Mouse (Mus musculus): ENCODE results near the gene Ap3d1. TPM values are rescaled to one million over a fixed set of nuclear protein-coding genes. Genes with fewer than 3 reads are reported as not detected.
A peak's percentile ranks its signal among the peaks of the same experiment; 100 is the strongest.

Gene Ap3d1
- polyA plus RNA-seq (2014; fragmentation: Nextera tagmentation; extraction: Ambion mirVana): 112 and 114 TPM in 2 replicates

GRCm38 (mm10) chr10:80742180-80742978 lies at the start of gene Ap3d1:
TSS of gene Ap3d1 (minus strand) at chr10:80742264.
- Histone ChIP-seq H3K4me2 (replicated peaks) (peak within 1 kb of the TSS; percentile 93), H3K27ac (peak within 1 kb of the TSS; percentile 88), H3K27me3 (ENCODE audit: control insufficient read depth, insufficient read depth, low read length) (no peaks in the 10 kb centered on the region), H3K4me3 (replicated peaks; ENCODE audit: low read length) (peak within 1 kb of the TSS; percentile 96), H3K9ac (peak within 1 kb of the TSS; percentile 97), H3K9me3 (ENCODE audit: control insufficient read depth, low read length) (no peaks in the 10 kb centered on the region), H3K36me3 (replicated peaks; ENCODE audit: control insufficient read depth, insufficient read depth) (no peaks in the 10 kb centered on the region; the same call in 1 of the 2 replicates), H3K4me1 (replicated peaks; ENCODE audit: control insufficient read depth, insufficient read depth, low read length) (peaks cover 24% of the 10 kb centered on the region)
- 1% methylated on average over 24 of the region's 25 CpGs for WGBS
- DNase-seq (ENCODE audit: low spot score): peak; percentile 97
- ATAC-seq (ENCODE audit: low FRiP score): peak; percentile 99

- H3K4me1 ChIP-seq (replicated peaks; ENCODE audit: control insufficient read depth, insufficient read depth, low read length): peaks cover 2% of the 10 kb centered on the region; the same call in 1 of the 2 replicates
- no peaks in the 10 kb centered on the region for H3K27me3 ChIP-seq (ENCODE audit: control insufficient read depth, insufficient read depth, low read length)
- ATAC-seq (ENCODE audit: low FRiP score) (no peak), DNase-seq (ENCODE audit: low spot score) (no peak)
- peaks cover 99% of the 10 kb centered on the region for H3K36me3 ChIP-seq (replicated peaks; ENCODE audit: control insufficient read depth, insufficient read depth)
- WGBS: 84% methylated on average over 33 of the region's 33 CpGs
- H3K27ac ChIP-seq: no peak overlapping the region
- no peaks in the 10 kb centered on the region for H3K9me3 ChIP-seq (ENCODE audit: control insufficient read depth, low read length)
- H3K4me3 ChIP-seq (replicated peaks; ENCODE audit: low read length): no peak overlapping the region
- H3K4me2 ChIP-seq (replicated peaks): no peak overlapping the region
- H3K9ac ChIP-seq: no peak overlapping the region
Observed at GRCm38 (mm10) chr10:80791476-80792174, 49.6 kb upstream of the Ap3d1 start.

GRCm38 (mm10) chr10:80790761-80791404 lies 48.8 kb upstream of the Ap3d1 start:
- H3K4me3 ChIP-seq (replicated peaks; ENCODE audit: low read length): no peak overlapping the region
- H3K27ac ChIP-seq: no peak overlapping the region
- peaks cover 99% of the 10 kb centered on the region for H3K36me3 ChIP-seq (replicated peaks; ENCODE audit: control insufficient read depth, insufficient read depth)
- no peaks in the 10 kb centered on the region for H3K9me3 ChIP-seq (ENCODE audit: control insufficient read depth, low read length)
- H3K4me1 ChIP-seq (replicated peaks; ENCODE audit: control insufficient read depth, insufficient read depth, low read length): no peaks in the 10 kb centered on the region
- ATAC-seq (ENCODE audit: low FRiP score) (no peak), DNase-seq (ENCODE audit: low spot score) (no peak)
- H3K27me3 ChIP-seq (ENCODE audit: control insufficient read depth, insufficient read depth, low read length): no peaks in the 10 kb centered on the region
- no peak overlapping the region for H3K9ac ChIP-seq
- WGBS: 88% methylated on average over 19 of the region's 19 CpGs
- H3K4me2 ChIP-seq (replicated peaks): no peak overlapping the region

- H3K4me3 ChIP-seq (replicated peaks; ENCODE audit: low read length): no peak overlapping the region
- ATAC-seq (ENCODE audit: low FRiP score) (no peak), DNase-seq (ENCODE audit: low spot score) (no peak)
- H3K27me3 ChIP-seq (ENCODE audit: control insufficient read depth, insufficient read depth, low read length): no peaks in the 10 kb centered on the region
- no peak overlapping the region for H3K27ac ChIP-seq
- H3K4me1 ChIP-seq (replicated peaks; ENCODE audit: control insufficient read depth, insufficient read depth, low read length): no peaks in the 10 kb centered on the region
- WGBS: 83% methylated on average over 2 of the region's 2 CpGs
- peaks cover 99% of the 10 kb centered on the region for H3K36me3 ChIP-seq (replicated peaks; ENCODE audit: control insufficient read depth, insufficient read depth)
- H3K4me2 ChIP-seq (replicated peaks): no peak overlapping the region
- H3K9me3 ChIP-seq (ENCODE audit: control insufficient read depth, low read length): no peaks in the 10 kb centered on the region
- no peak overlapping the region for H3K9ac ChIP-seq
Observed at GRCm38 (mm10) chr10:80787517-80787916, 45.5 kb upstream of the Ap3d1 start.

- no peaks in the 10 kb centered on the region for H3K9me3 ChIP-seq (ENCODE audit: control insufficient read depth, low read length)
- no peak overlapping the region for H3K27ac ChIP-seq
- H3K27me3 ChIP-seq (ENCODE audit: control insufficient read depth, insufficient read depth, low read length): no peaks in the 10 kb centered on the region
- ATAC-seq (ENCODE audit: low FRiP score): no peak
- H3K36me3 ChIP-seq (replicated peaks; ENCODE audit: control insufficient read depth, insufficient read depth): peaks cover 99% of the 10 kb centered on the region
- H3K4me3 ChIP-seq (replicated peaks; ENCODE audit: low read length): no peak overlapping the region
- H3K4me2 ChIP-seq (replicated peaks): no peak overlapping the region
- no peak for DNase-seq (ENCODE audit: low spot score)
- 92% methylated on average over 11 of the region's 11 CpGs for WGBS
- H3K4me1 ChIP-seq (replicated peaks; ENCODE audit: control insufficient read depth, insufficient read depth, low read length): no peaks in the 10 kb centered on the region
- no peak overlapping the region for H3K9ac ChIP-seq
Observed at GRCm38 (mm10) chr10:80785963-80786362, 43.9 kb upstream of the Ap3d1 start.

- no peak overlapping the region for H3K4me3 ChIP-seq (replicated peaks; ENCODE audit: low read length)
- H3K4me2 ChIP-seq (replicated peaks): no peak overlapping the region
- H3K4me1 ChIP-seq (replicated peaks; ENCODE audit: control insufficient read depth, insufficient read depth, low read length): no peaks in the 10 kb centered on the region
- no peak overlapping the region for H3K9ac ChIP-seq
- 54% methylated on average over 12 of the region's 12 CpGs for WGBS
- H3K27me3 ChIP-seq (ENCODE audit: control insufficient read depth, insufficient read depth, low read length): no peaks in the 10 kb centered on the region
- H3K27ac ChIP-seq: no peak overlapping the region
- peaks cover 99% of the 10 kb centered on the region for H3K36me3 ChIP-seq (replicated peaks; ENCODE audit: control insufficient read depth, insufficient read depth)
- no peak for ATAC-seq (ENCODE audit: low FRiP score)
- no peak for DNase-seq (ENCODE audit: low spot score)
- H3K9me3 ChIP-seq (ENCODE audit: control insufficient read depth, low read length): no peaks in the 10 kb centered on the region
Observed at GRCm38 (mm10) chr10:80784871-80785270, 42.8 kb upstream of the Ap3d1 start.

- DNase-seq (ENCODE audit: low spot score) (no peak), ATAC-seq (ENCODE audit: low FRiP score) (no peak)
- H3K9ac ChIP-seq: no peak overlapping the region
- H3K27ac ChIP-seq: no peak overlapping the region
- H3K4me1 ChIP-seq (replicated peaks; ENCODE audit: control insufficient read depth, insufficient read depth, low read length): no peaks in the 10 kb centered on the region
- H3K4me3 ChIP-seq (replicated peaks; ENCODE audit: low read length): no peak overlapping the region
- peaks cover 100% of the 10 kb centered on the region for H3K36me3 ChIP-seq (replicated peaks; ENCODE audit: control insufficient read depth, insufficient read depth)
- no peaks in the 10 kb centered on the region for H3K27me3 ChIP-seq (ENCODE audit: control insufficient read depth, insufficient read depth, low read length)
- WGBS: 97% methylated on average over 2 of the region's 2 CpGs
- H3K4me2 ChIP-seq (replicated peaks): no peak overlapping the region
- no peaks in the 10 kb centered on the region for H3K9me3 ChIP-seq (ENCODE audit: control insufficient read depth, low read length)
Observed at GRCm38 (mm10) chr10:80784302-80784701, 42.2 kb upstream of the Ap3d1 start.

- DNase-seq (ENCODE audit: low spot score) (no peak), ATAC-seq (ENCODE audit: low FRiP score) (no peak)
- Histone ChIP-seq H3K4me1 (replicated peaks; ENCODE audit: control insufficient read depth, insufficient read depth, low read length) (no peaks in the 10 kb centered on the region), H3K27me3 (ENCODE audit: control insufficient read depth, insufficient read depth, low read length) (no peaks in the 10 kb centered on the region), H3K9ac (no peak overlapping the region), H3K36me3 (replicated peaks; ENCODE audit: control insufficient read depth, insufficient read depth) (peaks cover 98% of the 10 kb centered on the region), H3K27ac (no peak overlapping the region), H3K4me3 (replicated peaks; ENCODE audit: low read length) (no peak overlapping the region), H3K9me3 (ENCODE audit: control insufficient read depth, low read length) (no peaks in the 10 kb centered on the region), H3K4me2 (replicated peaks) (no peak overlapping the region)
Observed at GRCm38 (mm10) chr10:80779565-80779964, 37.5 kb upstream of the Ap3d1 start.

GRCm38 (mm10) chr10:80777123-80777522 lies 35.1 kb upstream of the Ap3d1 start:
- no peaks in the 10 kb centered on the region for H3K27me3 ChIP-seq (ENCODE audit: control insufficient read depth, insufficient read depth, low read length)
- ATAC-seq (ENCODE audit: low FRiP score): no peak
- no peak overlapping the region for H3K9ac ChIP-seq
- no peak overlapping the region for H3K27ac ChIP-seq
- no peaks in the 10 kb centered on the region for H3K4me1 ChIP-seq (replicated peaks; ENCODE audit: control insufficient read depth, insufficient read depth, low read length)
- H3K4me2 ChIP-seq (replicated peaks): no peak overlapping the region
- peaks cover 96% of the 10 kb centered on the region for H3K36me3 ChIP-seq (replicated peaks; ENCODE audit: control insufficient read depth, insufficient read depth)
- DNase-seq (ENCODE audit: low spot score): no peak
- no peak overlapping the region for H3K4me3 ChIP-seq (replicated peaks; ENCODE audit: low read length)
- WGBS: 98% methylated on average over 5 of the region's 5 CpGs
- H3K9me3 ChIP-seq (ENCODE audit: control insufficient read depth, low read length): no peaks in the 10 kb centered on the region

All from hindbrain, embryonic 14.5 days (tissue).